Mouse (Mus musculus) kidney, adult 2 months (tissue): Measurements from ENCODE around the gene Rnase11. TPM values are rescaled to one million over a fixed set of nuclear protein-coding genes. Genes with fewer than 3 reads are reported as not detected.

Experiments used
- DNase-seq: peaks from one replicate; pipeline ENCODE4 v3.0.0; 2021
- H3K27ac ChIP-seq: fragments of 200-500 bp; 2 replicates; pipeline ENCODE4 v1.5.1; 2012; ENCODE audit warnings: low read depth, low read length, control low read depth, inconsistent platforms; ENCODE audit not compliant: insufficient read depth
- H3K27me3 ChIP-seq: fragments of 200-500 bp; replicated peaks from 2 replicates; pipeline ENCODE4 v1.6.1; 2012; ENCODE audit warnings: mild to moderate bottlenecking, moderate library complexity, low read length, inconsistent platforms; ENCODE audit not compliant: control insufficient read depth, insufficient read depth
- H3K36me3 ChIP-seq: fragments of 200-500 bp; 2 replicates; pipeline ENCODE4 v1.6.1; 2012; ENCODE audit warnings: mild to moderate bottlenecking, moderate library complexity, low read length, inconsistent platforms; ENCODE audit not compliant: control insufficient read depth, insufficient read depth
- H3K4me1 ChIP-seq: fragments of 200-500 bp; 2 replicates; pipeline ENCODE4 v1.6.1; 2011; ENCODE audit warnings: low read length; ENCODE audit not compliant: control insufficient read depth, insufficient read depth
- H3K4me3 ChIP-seq: fragments of 200-500 bp; 2 replicates; pipeline ENCODE4 v1.5.1; 2011; ENCODE audit warnings: mild to moderate bottlenecking, low read depth, low read length, control low read depth; ENCODE audit not compliant: insufficient read depth
- CTCF ChIP-seq: fragments of 200-500 bp; conservative IDR thresholded peaks from 2 replicates; pipeline ENCODE4 v1.5.1; 2011; ENCODE audit warnings: low read depth, mild to moderate bottlenecking, control low read depth, low read length, moderate library complexity, mixed read lengths; ENCODE audit not compliant: insufficient read depth, insufficient read length
- POLR2A ChIP-seq: fragments of 200-500 bp; IDR thresholded peaks from one replicate; pipeline ENCODE4 v1.6.1; 2011; ENCODE audit warnings: low read depth, low read length, control low read depth
- WGBS: fragments of 180-500 bp; shearing (Covaris S2); methylation state at CpG from one replicate; pipeline ENCODE4 v1.1.7; 2018; 5-methylcytosine and 5-hydroxymethylcytosine counted together
- polyA plus RNA-seq: library from polyadenylated mRNA; depleted of rRNA; stranded (reverse); fragments of >200 nt; gene quantifications from 2 replicates; pipeline ENCODE4 v1.2.3, GENCODE M21; 2012

Gene Rnase11
- polyA plus RNA-seq, 1 experiment, result not detected

DNA sequence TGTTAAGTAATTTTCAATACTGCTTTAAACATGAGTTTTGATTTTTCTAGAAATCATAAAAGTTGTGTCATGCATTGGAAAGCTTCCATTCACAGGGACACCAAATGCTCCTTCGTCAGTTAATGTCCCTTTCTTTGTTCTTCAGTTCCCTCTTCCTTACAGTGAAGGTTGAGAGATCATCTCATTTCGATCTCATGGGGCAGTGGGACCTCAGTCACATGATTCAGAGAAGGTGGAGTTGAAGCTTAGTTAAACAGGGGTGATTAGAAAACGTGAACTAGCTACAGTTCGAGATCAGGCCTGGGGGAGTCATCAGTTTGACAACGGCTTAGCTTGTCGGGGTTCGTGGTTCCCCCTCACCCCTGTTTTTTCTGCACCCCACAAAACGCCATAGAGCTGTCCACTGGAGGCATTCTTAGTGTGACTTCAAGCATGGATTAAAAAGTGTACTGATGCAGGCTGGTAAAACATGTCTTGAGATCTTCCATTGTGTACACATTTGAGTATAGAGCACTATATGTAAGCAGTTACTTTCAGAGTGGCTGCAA lies 42.2 kb upstream of the Rnase11 start:
- 60% methylated on average over 8 of the region's 8 CpGs for WGBS
- H3K27me3 ChIP-seq, result no peaks in the 10 kb centered on the region
- no peak for TF ChIP-seq CTCF
- TF ChIP-seq POLR2A, result no peak
- H3K27ac ChIP-seq, result no peak overlapping the region
- H3K4me3 ChIP-seq, result no peak overlapping the region
- no peaks in the 10 kb centered on the region for H3K36me3 ChIP-seq
- DNase-seq, result no peak
- no peaks in the 10 kb centered on the region; the same call in 1 of the 2 replicates for H3K4me1 ChIP-seq

- peak; percentile 44 for DNase-seq
Measured at GRCm38 (mm10) chr14:51090921-51091900, 41.2 kb upstream of the Rnase11 start, which contains the start of the genes Rnase4 and Ang. Rnase4 (plus strand) TSS chr14:51091077. Ang (plus strand) TSS chr14:51091150.

GRCm38 (mm10) chr14:51090077-51090781 lies 40.3 kb upstream of the Rnase11 start:
- Histone ChIP-seq H3K27ac (peak overlapping the region; percentile 78), H3K4me1 (no peaks in the 10 kb centered on the region), H3K27me3 (no peaks in the 10 kb centered on the region), H3K36me3 (no peaks in the 10 kb centered on the region), H3K4me3 (peak overlapping the region; percentile 80)
- peak; percentile 92 for DNase-seq
- WGBS, result under 1% methylated on average over 27 of the region's 27 CpGs
- TF ChIP-seq CTCF (no peak), POLR2A (no peak)

More at GRCm38 (mm10) chr14:51090921-51091900, 41.2 kb upstream of the Rnase11 start, which contains the start of the genes Rnase4 and Ang:
- peak within 1 kb of the TSS; percentile 80 for H3K4me3 ChIP-seq
- no peaks in the 10 kb centered on the region; the same call in 1 of the 2 replicates for H3K4me1 ChIP-seq
- H3K27me3 ChIP-seq, result no peaks in the 10 kb centered on the region
- 14% methylated on average over 33 of the region's 33 CpGs for WGBS
- H3K27ac ChIP-seq, result peak within 1 kb of the TSS; percentile 78
- no peaks in the 10 kb centered on the region for H3K36me3 ChIP-seq
- TF ChIP-seq POLR2A, result no peak

DNA sequence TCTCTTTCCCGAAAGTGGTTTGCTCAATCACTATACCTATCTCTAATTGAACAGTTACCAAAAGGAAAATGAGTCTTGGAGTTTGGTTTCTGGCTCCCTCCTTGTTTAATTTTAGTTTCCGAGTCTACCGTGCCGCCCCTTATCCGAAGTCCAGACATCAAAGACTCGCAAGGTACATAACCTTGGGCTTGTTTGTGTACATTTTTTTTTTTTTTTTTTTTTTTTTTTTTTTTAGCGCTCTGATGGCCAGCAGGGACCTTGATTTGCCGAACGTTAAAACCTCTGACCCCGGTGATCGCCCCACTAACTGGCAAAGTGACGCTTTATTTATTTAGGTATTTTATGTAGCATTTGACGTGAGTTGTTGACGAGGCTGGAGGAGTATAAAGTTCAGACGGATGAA lies 39.7 kb upstream of the Rnase11 start:
- no peaks in the 10 kb centered on the region for H3K27me3 ChIP-seq
- no peaks in the 10 kb centered on the region for H3K36me3 ChIP-seq
- peak overlapping the region; percentile 80 for H3K4me3 ChIP-seq
- TF ChIP-seq CTCF, result no peak
- no peak for TF ChIP-seq POLR2A
- no peaks in the 10 kb centered on the region for H3K4me1 ChIP-seq
- under 1% methylated on average over 15 of the region's 15 CpGs for WGBS
- no peak for DNase-seq
- H3K27ac ChIP-seq, result peak overlapping the region; percentile 78

GRCm38 (mm10) chr14:51088970-51089673 lies 39.2 kb upstream of the Rnase11 start:
- Histone ChIP-seq H3K27ac (peak overlapping the region; percentile 53), H3K4me1 (no peaks in the 10 kb centered on the region), H3K36me3 (no peaks in the 10 kb centered on the region), H3K27me3 (no peaks in the 10 kb centered on the region), H3K4me3 (peak overlapping the region; percentile 80)
- DNase-seq, result peak; percentile 98
- TF ChIP-seq POLR2A (no peak), CTCF (0 out of 2 replicates have a peak, but pooled peaks have one; percentile 6)
- WGBS, result under 1% methylated on average over 34 of the region's 34 CpGs

DNA sequence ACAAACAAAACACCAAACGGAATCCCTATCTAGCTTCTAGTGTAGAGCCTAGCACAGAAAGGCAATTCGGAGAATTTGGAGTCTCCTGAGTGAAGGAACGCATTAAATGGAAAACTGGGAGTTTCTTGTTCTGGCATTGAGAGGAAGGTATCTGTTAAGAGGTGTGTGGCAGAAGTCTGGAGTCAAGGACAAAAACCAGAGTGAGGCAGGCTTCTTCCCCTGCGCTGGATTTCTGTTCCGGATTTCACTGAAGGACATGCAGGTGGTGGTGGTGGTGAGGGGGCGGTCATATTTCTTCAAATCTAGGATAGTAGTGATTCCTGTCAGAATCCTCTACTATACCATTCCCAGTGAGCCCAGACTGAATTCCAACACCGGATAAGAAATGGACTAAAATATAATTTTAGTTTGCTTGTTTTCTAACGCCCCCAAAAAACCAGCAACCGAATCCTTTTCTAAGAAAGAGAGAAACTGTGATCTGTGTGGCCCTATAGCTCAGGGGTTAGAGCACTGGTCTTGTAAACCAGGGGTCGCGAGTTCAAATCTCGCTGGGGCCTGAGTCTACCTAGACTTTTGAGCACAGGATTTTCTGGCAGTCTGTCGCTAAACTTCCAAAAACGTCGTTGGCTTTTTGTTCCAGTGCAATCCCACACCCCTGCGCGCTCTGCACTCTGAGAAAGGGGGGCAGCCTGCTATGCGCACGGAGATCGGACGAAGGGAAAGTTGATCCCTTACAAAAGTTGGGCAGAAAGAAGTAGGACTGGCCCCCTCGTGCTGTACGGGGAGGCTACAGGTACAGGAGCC lies 38.4 kb upstream of the Rnase11 start:
- no peaks in the 10 kb centered on the region for H3K27me3 ChIP-seq
- no peaks in the 10 kb centered on the region for H3K36me3 ChIP-seq
- H3K27ac ChIP-seq, result peak overlapping the region; percentile 53
- WGBS, result 6% methylated on average over 23 of the region's 23 CpGs
- H3K4me1 ChIP-seq, result no peaks in the 10 kb centered on the region
- peak overlapping the region; percentile 80 for H3K4me3 ChIP-seq
- peak; percentile 94 for DNase-seq
- TF ChIP-seq POLR2A (no peak), CTCF (no peak)
